Mouse (Mus musculus) liver, postnatal 0 days (tissue): ENCODE measurements around the gene Klhl6. TPM values are rescaled to one million over a fixed set of nuclear protein-coding genes. Genes with fewer than 3 reads are reported as not detected.

Experiments
- ATAC-seq: fragments of 200-750 bp; cut with Nextera tagmentation; 2 replicates; pipeline ENCODE4 v1.8.0; 2017; ENCODE audit warnings: mild to moderate bottlenecking, moderate library complexity
- DNase-seq: peaks from one replicate; pipeline ENCODE4 v3.0.0-alpha.2; 2016
- H3K27ac ChIP-seq: fragments of 300-500 bp; sonication (generic); 2 replicates; pipeline ENCODE4 v1.5.1; 2014; ENCODE audit warnings: antibody characterized with exemption, moderate library complexity, mild to moderate bottlenecking, low read depth
- H3K27me3 ChIP-seq: fragments of 300-500 bp; sonication (generic); 2 replicates; pipeline ENCODE4 v1.6.1; 2014; ENCODE audit warnings: low read length, control low read depth, mixed read lengths; ENCODE audit not compliant: insufficient read depth
- H3K36me3 ChIP-seq: fragments of 300-500 bp; sonication (generic); replicated peaks from 2 replicates; pipeline ENCODE4 v1.6.1; 2014; ENCODE audit warnings: mild to moderate bottlenecking, control low read depth, low read length, moderate library complexity, mixed read lengths; ENCODE audit not compliant: insufficient read depth
- H3K4me1 ChIP-seq: fragments of 300-500 bp; sonication (generic); 2 replicates; pipeline ENCODE4 v1.6.1; 2014; ENCODE audit warnings: antibody characterized with exemption, mild to moderate bottlenecking, control low read depth; ENCODE audit not compliant: insufficient read depth
- H3K4me2 ChIP-seq: fragments of 300-500 bp; sonication (generic); 2 replicates; pipeline ENCODE4 v1.6.1; 2014; ENCODE audit warnings: low read depth, mild to moderate bottlenecking, low read length, moderate library complexity, mixed read lengths
- H3K4me3 ChIP-seq: fragments of 300-500 bp; sonication (generic); 2 replicates; pipeline ENCODE4 v1.5.1; 2014; ENCODE audit warnings: low read depth, low read length
- H3K9ac ChIP-seq: fragments of 300-500 bp; sonication (generic); replicated peaks from 2 replicates; pipeline ENCODE4 v1.6.1; 2014; ENCODE audit warnings: mild to moderate bottlenecking, moderate library complexity
- H3K9me3 ChIP-seq: fragments of 300-500 bp; sonication (generic); 2 replicates; pipeline ENCODE4 v1.6.1; 2016; ENCODE audit warnings: mild to moderate bottlenecking, control low read depth, low read length, mixed read lengths
- CTCF ChIP-seq: sonication (generic); IDR thresholded peaks from 2 replicates; pipeline ENCODE4 v1.5.1; 2016; ENCODE audit warnings: antibody characterized with exemption, low read depth
- EP300 ChIP-seq: IDR thresholded peaks from 2 replicates; pipeline ENCODE4 v1.6.1; 2016; ENCODE audit warnings: antibody characterized with exemption, low read depth, mild to moderate bottlenecking
- WGBS: fragments of 180-500 bp; shearing (Covaris S2); extraction: QIAGEN DNeasy Blood & Tissue Kit; methylation state at CpG from one replicate; pipeline ENCODE4 v1.1.7; 2014; ENCODE audit not compliant: insufficient replicate concordance; 5-methylcytosine and 5-hydroxymethylcytosine counted together
- polyA plus RNA-seq: library from polyadenylated mRNA; unstranded; fragments of >200 nt; fragmentation: Nextera tagmentation; extraction: Ambion mirVana; gene quantifications from 2 replicates; pipeline ENCODE4 v1.2.1, GENCODE M21; 2015

Klhl6 gene
- polyA plus RNA-seq, 1 experiment from 2014 or later, result 17.2 TPM

DNA sequence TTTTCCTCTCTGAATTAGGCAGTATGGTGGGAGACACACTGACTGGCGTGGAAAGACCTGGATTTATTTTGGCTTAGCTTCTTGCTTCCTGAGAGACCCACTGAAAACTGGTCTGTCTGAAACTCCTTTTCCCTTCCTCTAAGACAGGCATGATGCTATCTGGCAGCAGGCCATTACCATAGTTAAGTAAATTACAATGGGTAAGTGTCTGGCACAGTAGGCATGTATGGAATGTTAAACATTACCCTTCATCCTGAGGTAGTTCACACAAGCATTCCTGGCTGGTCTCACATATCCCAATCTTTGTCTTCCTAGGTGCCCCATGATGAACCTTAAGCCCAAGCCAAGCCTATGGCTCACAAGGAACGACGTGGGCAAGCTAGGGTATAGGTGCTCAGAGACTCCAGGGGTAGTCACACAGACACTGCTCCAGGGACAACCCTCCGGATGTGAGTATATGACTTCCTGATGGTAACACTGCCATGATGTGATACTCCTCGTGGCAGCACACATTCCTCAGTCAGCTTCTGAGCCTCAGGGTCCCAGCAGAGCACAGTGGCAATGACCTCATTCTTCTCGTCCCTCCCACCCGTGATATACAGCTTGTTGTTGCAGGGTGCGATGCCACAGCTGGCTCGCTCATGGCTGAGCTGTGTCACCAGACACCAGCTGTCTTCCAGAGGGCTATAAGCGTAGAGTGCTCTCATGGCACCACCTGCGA is 36.1 kb downstream of the Klhl6 start:
- no peak for ATAC-seq
- no peak overlapping the region for H3K4me3 ChIP-seq
- no peaks in the 10 kb centered on the region for H3K9me3 ChIP-seq
- H3K4me1 ChIP-seq, result no peaks in the 10 kb centered on the region
- 71% methylated on average over 11 of the region's 11 CpGs for WGBS
- H3K27ac ChIP-seq, result no peak overlapping the region
- H3K4me2 ChIP-seq, result no peak overlapping the region
- no peak overlapping the region for H3K9ac ChIP-seq
- no peaks in the 10 kb centered on the region for H3K27me3 ChIP-seq
- DNase-seq, result no peak
- TF ChIP-seq EP300 (no peak), CTCF (no peak)
- H3K36me3 ChIP-seq, result peaks cover 22% of the 10 kb centered on the region

DNA sequence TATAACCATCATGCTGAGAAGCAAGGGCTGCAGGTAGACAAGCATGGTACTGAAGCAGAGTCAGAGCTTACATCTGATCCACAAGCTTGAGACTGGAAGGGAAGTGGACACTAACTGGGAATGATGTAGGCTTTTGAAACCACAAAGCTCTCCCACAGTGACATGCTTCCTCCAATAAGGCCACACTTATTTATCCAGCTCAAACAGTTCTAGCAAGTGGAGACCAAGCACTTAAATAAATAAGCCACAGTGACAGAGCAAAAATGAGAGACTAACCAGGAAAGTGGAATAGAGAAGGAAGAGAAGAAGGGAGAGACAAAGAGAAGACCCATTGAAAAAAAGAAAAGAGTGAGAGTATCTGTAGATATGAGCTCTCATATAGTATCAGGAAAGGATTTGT is 62.0 kb downstream of the Klhl6 start:
- no peaks in the 10 kb centered on the region for H3K9me3 ChIP-seq
- H3K27me3 ChIP-seq, result no peaks in the 10 kb centered on the region
- H3K4me1 ChIP-seq, result no peaks in the 10 kb centered on the region
- H3K27ac ChIP-seq, result no peak overlapping the region
- DNase-seq, result no peak
- no peak for TF ChIP-seq CTCF
- TF ChIP-seq EP300, result peak; percentile 33; the same call in 1 of the 2 replicates
- H3K9ac ChIP-seq, result no peak overlapping the region
- no peak for ATAC-seq
- no peak overlapping the region for H3K4me3 ChIP-seq
- no peak overlapping the region for H3K4me2 ChIP-seq
- H3K36me3 ChIP-seq, result no peaks in the 10 kb centered on the region

DNA sequence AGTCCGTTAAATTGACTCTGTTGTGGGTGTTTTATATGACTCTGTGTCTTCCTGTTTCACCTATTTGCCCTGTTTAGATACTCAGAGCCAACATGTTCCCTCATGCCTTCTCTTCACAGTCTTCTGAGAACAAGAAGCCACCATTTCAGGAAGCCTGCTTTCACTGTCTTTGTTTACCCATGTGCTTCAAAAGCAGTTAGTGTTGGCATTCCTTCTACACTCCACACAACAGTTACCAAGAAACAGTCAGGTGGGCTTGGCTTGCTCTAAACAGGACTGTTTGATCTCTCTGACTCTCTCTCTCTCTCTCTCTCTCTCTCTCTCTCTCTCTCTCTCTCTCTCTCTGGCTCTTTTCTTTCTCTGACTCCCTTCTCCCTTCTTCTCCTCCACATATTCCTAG is 64.6 kb downstream of the Klhl6 start:
- Histone ChIP-seq H3K9ac (no peak overlapping the region), H3K4me1 (no peaks in the 10 kb centered on the region), H3K36me3 (no peaks in the 10 kb centered on the region), H3K4me3 (no peak overlapping the region), H3K9me3 (no peaks in the 10 kb centered on the region), H3K4me2 (no peak overlapping the region), H3K27ac (no peak overlapping the region), H3K27me3 (no peaks in the 10 kb centered on the region)
- 69% methylated on average over 1 of the region's 1 CpGs for WGBS
- no peak for ATAC-seq
- no peak for DNase-seq
- TF ChIP-seq EP300 (no peak), CTCF (no peak)

DNA sequence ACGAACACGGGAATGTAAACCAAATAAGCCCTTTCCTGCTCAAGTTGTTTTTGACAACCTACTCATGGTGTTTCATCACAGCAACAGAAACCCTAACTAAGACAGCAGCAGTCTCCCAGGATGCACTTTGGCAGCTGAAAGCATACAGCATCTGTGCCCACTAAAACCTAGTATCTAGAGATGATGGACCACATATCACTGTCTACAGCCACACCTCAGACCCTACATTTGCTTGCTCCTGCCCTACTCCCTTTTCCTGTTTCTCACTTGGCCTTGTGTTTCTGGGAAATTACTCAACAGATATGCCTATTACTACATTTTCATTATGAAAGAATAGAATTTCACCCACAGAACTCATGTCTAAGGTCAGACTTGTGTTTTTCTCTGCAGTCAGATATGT is 70.3 kb downstream of the Klhl6 start:
- 38% methylated on average over 2 of the region's 2 CpGs for WGBS
- TF ChIP-seq CTCF, result no peak
- TF ChIP-seq EP300, result no peak
- peak overlapping the region; percentile 39; the same call in 1 of the 2 replicates for H3K27ac ChIP-seq
- no peaks in the 10 kb centered on the region for H3K27me3 ChIP-seq
- no peaks in the 10 kb centered on the region for H3K9me3 ChIP-seq
- no peaks in the 10 kb centered on the region for H3K36me3 ChIP-seq
- 0 out of 2 replicates have a peak, but pooled peaks cover 5% of the 10 kb centered on the region for H3K4me1 ChIP-seq
- no peak for ATAC-seq
- no peak overlapping the region for H3K4me2 ChIP-seq
- H3K9ac ChIP-seq, result no peak overlapping the region
- H3K4me3 ChIP-seq, result no peak overlapping the region
- no peak for DNase-seq

DNA sequence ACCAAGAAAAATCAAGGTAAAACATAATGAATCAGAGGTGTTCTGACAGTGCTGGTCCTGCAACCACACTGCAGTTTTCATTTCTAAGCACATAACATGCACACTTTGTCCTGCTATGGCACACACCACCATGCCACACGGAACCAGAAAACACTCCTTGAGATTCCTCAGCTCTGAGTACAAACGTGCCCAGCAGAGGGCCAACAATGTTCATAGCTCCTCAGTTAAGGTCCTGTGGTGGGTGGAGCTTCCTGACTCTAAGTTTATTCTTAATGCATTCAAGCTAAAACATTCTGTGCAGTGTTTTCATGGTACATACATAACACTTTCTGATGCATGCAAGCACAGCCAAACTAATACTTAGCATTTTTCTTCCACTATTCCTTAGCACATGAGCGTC is 74.5 kb downstream of the Klhl6 start:
- 53% methylated on average over 3 of the region's 3 CpGs for WGBS
- Histone ChIP-seq H3K36me3 (no peaks in the 10 kb centered on the region), H3K27me3 (no peaks in the 10 kb centered on the region), H3K9ac (no peak overlapping the region), H3K4me3 (no peak overlapping the region), H3K27ac (no peak overlapping the region), H3K4me2 (no peak overlapping the region), H3K4me1 (0 out of 2 replicates have a peak, but pooled peaks cover 5% of the 10 kb centered on the region), H3K9me3 (no peaks in the 10 kb centered on the region)
- ATAC-seq, result no peak
- no peak for DNase-seq
- TF ChIP-seq EP300 (no peak), CTCF (peak; percentile 32)

DNA sequence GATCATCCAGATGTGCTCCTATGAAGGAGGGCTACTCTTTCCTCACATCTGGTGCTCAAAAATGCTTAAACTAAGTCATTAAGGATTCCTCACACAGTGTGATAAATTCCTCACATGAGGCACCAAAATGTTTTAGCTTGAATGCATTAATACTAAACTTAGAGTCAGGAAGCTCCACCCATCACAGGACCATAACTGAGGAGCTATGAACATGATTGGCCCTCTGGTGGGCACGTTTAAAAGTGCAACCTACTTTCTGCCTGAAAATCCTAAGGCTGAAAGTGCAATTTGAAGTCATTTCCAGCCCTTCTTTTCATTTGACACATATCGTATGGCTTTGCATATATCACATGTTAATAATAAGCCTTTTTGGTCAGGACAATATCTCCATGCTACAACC is 75.7 kb downstream of the Klhl6 start:
- no peak for ATAC-seq
- no peak overlapping the region for H3K9ac ChIP-seq
- WGBS, result 23% methylated on average over 2 of the region's 2 CpGs
- no peaks in the 10 kb centered on the region for H3K36me3 ChIP-seq
- no peaks in the 10 kb centered on the region for H3K9me3 ChIP-seq
- H3K4me2 ChIP-seq, result no peak overlapping the region
- H3K4me1 ChIP-seq, result 0 out of 2 replicates have a peak, but pooled peaks cover 2% of the 10 kb centered on the region
- no peak overlapping the region for H3K27ac ChIP-seq
- TF ChIP-seq CTCF (peak; percentile 74), EP300 (no peak)
- DNase-seq, result peak; percentile 54
- H3K27me3 ChIP-seq, result no peaks in the 10 kb centered on the region
- H3K4me3 ChIP-seq, result no peak overlapping the region
